Mouse (Mus musculus): ENCODE data around the gene Apol7e.

DNA sequence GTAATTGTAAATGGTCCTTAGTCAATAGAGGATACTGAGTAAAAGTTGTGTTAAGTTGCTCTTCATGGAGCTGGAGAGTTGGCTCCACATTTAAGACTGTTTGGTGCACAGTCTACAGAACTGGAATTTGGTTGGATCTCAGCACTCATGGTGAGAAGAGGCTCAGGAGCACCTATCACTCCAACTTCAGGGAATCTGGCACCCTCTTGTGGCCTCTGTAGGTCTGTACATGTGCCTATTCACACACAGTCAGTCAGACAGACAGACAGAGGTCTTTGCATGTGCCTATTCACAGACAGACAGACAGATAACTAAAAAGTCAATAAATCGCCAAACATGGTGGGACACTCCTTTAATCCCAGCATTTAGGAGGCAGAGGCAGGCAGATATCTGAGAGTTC is 51.8 kb downstream of the Apol7e start:
- TF ChIP-seq POLR2A (IDR thresholded peaks at IDR 0.05; ENCODE audit: borderline replicate concordance, extremely low read depth, low read depth, low read length) (no peak), CTCF (IDR thresholded peaks at IDR 0.05; ENCODE audit: insufficient read depth, low read length) (peak; percentile 65)
